In the genomic region with DNA sequence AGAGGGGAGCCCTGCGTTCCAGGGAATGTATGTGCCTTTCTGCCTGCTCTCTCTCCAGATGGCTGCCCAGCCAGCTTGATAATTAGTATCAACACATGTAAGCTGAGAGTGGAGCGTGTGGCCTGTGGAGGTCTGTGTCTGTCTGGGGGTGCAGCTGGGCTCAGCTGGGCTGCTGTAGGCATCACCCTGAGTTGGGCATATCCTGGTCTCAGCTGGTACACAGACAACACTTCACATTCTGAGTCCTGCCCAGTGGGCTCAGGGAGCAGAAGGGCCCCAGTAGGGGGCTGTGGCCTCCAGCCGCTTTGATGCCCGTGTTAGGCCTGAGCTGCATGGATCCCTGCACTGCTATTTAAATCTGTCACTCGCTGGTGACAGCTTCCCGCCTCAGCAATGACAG, we compare ENCODE assay signal across 12 mouse cellular contexts.
A peak's percentile ranks its signal among the peaks of the same experiment; 100 is the strongest.
DNase-seq lines count a peak whose midpoint lies in the region; ATAC-seq and TF ChIP-seq lines count a peak whose summit lies in the region.
"Had no signal": no experiment of that assay in that cellular context is flagged by ENCODE, and none has a peak within 500 bp of the region (broad histone marks: within the 10 kb centered on the region; RNA-seq: fewer than 3 reads in every experiment).

No protein-coding gene starts in this region.

- H3K4me3 ChIP-seq in heart, embryonic 14.5 days (ENCODE audit: control insufficient read depth in 1 of 2, insufficient read depth in 1 of 2, low read depth in 1 of 2, low read length in 2 of 2): no peak overlapping the region
- no peak overlapping the region for H3K4me3 ChIP-seq in embryonic facial prominence, embryonic 13.5 days
- no peak overlapping the region for H3K4me3 ChIP-seq in hindbrain, embryonic 13.5 days
- no peak overlapping the region for H3K4me3 ChIP-seq in midbrain, embryonic 15.5 days
- no peak overlapping the region for H3K4me3 ChIP-seq in layer of hippocampus, adult 2 months
- H3K4me3 ChIP-seq: megakaryocyte, embryonic 14.5 days had no signal

- peak overlapping the region; percentile 4; the same call in 1 of the 2 replicates for H3K9ac ChIP-seq in heart, embryonic 14.5 days (ENCODE audit: low read length)
- H3K9ac ChIP-seq in embryonic facial prominence, embryonic 13.5 days: no peak overlapping the region
- H3K9ac ChIP-seq in hindbrain, embryonic 13.5 days: no peak overlapping the region
- no peak overlapping the region for H3K9ac ChIP-seq in midbrain, embryonic 15.5 days
- H3K9ac ChIP-seq: liver, embryonic 14.5 days had no signal

- no peak for DNase-seq in heart, adult 11 months
- no peak for DNase-seq in MN1 (ENCODE audit: low spot score)
- DNase-seq in cerebellum, adult 11 months: no peak
- no peak for DNase-seq in layer of hippocampus, adult 2 months (ENCODE audit: low spot score in 2 of 2)
- DNase-seq: kidney, postnatal 4 days; right cerebral cortex, postnatal 4 days had no signal

- no peaks in the 10 kb centered on the region for H3K27me3 ChIP-seq in heart, embryonic 14.5 days (ENCODE audit: control insufficient read depth, insufficient read depth, low read length)
- H3K27me3 ChIP-seq in embryonic facial prominence, embryonic 13.5 days: no peaks in the 10 kb centered on the region
- H3K27me3 ChIP-seq in hindbrain, embryonic 13.5 days: 0 out of 2 replicates have a peak, but pooled peaks cover 3% of the 10 kb centered on the region
- no peaks in the 10 kb centered on the region for H3K27me3 ChIP-seq in midbrain, embryonic 15.5 days (replicated peaks)

- 0 out of 2 replicates have a peak overlapping the region, but pooled peaks have one; percentile 1 for H3K4me2 ChIP-seq in heart, embryonic 14.5 days (ENCODE audit: low read length)
- H3K4me2 ChIP-seq in embryonic facial prominence, embryonic 13.5 days: no peak overlapping the region
- H3K4me2 ChIP-seq in hindbrain, embryonic 13.5 days: no peak overlapping the region
- no peak overlapping the region for H3K4me2 ChIP-seq in midbrain, embryonic 15.5 days

- no peaks in the 10 kb centered on the region for H3K36me3 ChIP-seq in heart, embryonic 14.5 days (ENCODE audit: control insufficient read depth, insufficient read depth, low read length)
- H3K36me3 ChIP-seq in embryonic facial prominence, embryonic 13.5 days: no peaks in the 10 kb centered on the region
- H3K36me3 ChIP-seq in hindbrain, embryonic 13.5 days: no peaks in the 10 kb centered on the region
- no peaks in the 10 kb centered on the region for H3K36me3 ChIP-seq in midbrain, embryonic 15.5 days (replicated peaks)

- H3K27ac ChIP-seq in heart, embryonic 14.5 days (replicated peaks in 1 of 2; ENCODE audit: control insufficient read depth in 1 of 2, insufficient read depth in 1 of 2, low read depth in 2 of 2, low read length in 2 of 2): peak overlapping the region; percentile 70 to 88
- peak overlapping the region; percentile 11; the same call in 1 of the 2 replicates for H3K27ac ChIP-seq in embryonic facial prominence, embryonic 13.5 days
- H3K27ac ChIP-seq in hindbrain, embryonic 13.5 days: peak overlapping the region; percentile 58; the same call in 1 of the 2 replicates
- H3K27ac ChIP-seq in midbrain, embryonic 15.5 days: no peak overlapping the region
- no peak overlapping the region for H3K27ac ChIP-seq in layer of hippocampus, adult 2 months
- H3K27ac ChIP-seq: liver, embryonic 14.5 days had no signal

- 19% methylated on average over 6 of the region's 6 CpGs for WGBS in heart, embryonic 14.5 days
- WGBS in embryonic facial prominence, embryonic 13.5 days: 46% methylated on average over 6 of the region's 6 CpGs
- WGBS in hindbrain, embryonic 13.5 days: 17% methylated on average over 6 of the region's 6 CpGs
- 19% methylated on average over 6 of the region's 6 CpGs for WGBS in midbrain, embryonic 15.5 days

- ATAC-seq in heart, embryonic 14.5 days (ENCODE audit: insufficient number of reproducible peaks, insufficient read depth, low FRiP score, low read depth): peak; percentile 32; the same call in 1 of the 2 replicates
- no peak; the same call in 1 of the 2 replicates for ATAC-seq in embryonic facial prominence, embryonic 13.5 days (ENCODE audit: insufficient number of reproducible peaks, insufficient read depth, low FRiP score, low TSS enrichment, low read depth)
- peak; percentile 79 for ATAC-seq in hindbrain, embryonic 13.5 days (ENCODE audit: low FRiP score)
- peak; percentile 75 for ATAC-seq in midbrain, embryonic 15.5 days (replicated peaks)

- no peak for TF ChIP-seq CTCF in layer of hippocampus, adult 2 months (conservative IDR thresholded peaks at IDR 0.05)

- H3K9me3 ChIP-seq in heart, embryonic 14.5 days (ENCODE audit: control insufficient read depth, low read length): 0 out of 2 replicates have a peak, but pooled peaks cover 3% of the 10 kb centered on the region
- H3K9me3 ChIP-seq in embryonic facial prominence, embryonic 13.5 days: no peaks in the 10 kb centered on the region
- H3K9me3 ChIP-seq in hindbrain, embryonic 13.5 days: no peaks in the 10 kb centered on the region
- no peaks in the 10 kb centered on the region for H3K9me3 ChIP-seq in midbrain, embryonic 15.5 days

- peaks cover 42 to 60% of the 10 kb centered on the region in 2 experiments for H3K4me1 ChIP-seq in heart, embryonic 14.5 days (ENCODE audit: control insufficient read depth in 2 of 2, insufficient read depth in 2 of 2, low read length in 2 of 2)
- H3K4me1 ChIP-seq in embryonic facial prominence, embryonic 13.5 days: peaks cover 49% of the 10 kb centered on the region
- peaks cover 32% of the 10 kb centered on the region for H3K4me1 ChIP-seq in hindbrain, embryonic 13.5 days (replicated peaks)
- peaks cover 18% of the 10 kb centered on the region for H3K4me1 ChIP-seq in midbrain, embryonic 15.5 days
- H3K4me1 ChIP-seq: megakaryocyte, embryonic 14.5 days had no signal

Comparison
In these comparisons a context has a peak if more than half of its experiments do, and no peak if none do; other contexts are left out.
1. H3K27ac ChIP-seq: peak in heart, embryonic 14.5 days (2 of 2), embryonic facial prominence, embryonic 13.5 days (single experiment) and hindbrain, embryonic 13.5 days (single experiment); none in midbrain, embryonic 15.5 days (single experiment) and layer of hippocampus, adult 2 months (single experiment).